Mouse (Mus musculus): ENCODE data around the gene Gabrr2. TPM values are rescaled to one million over a fixed set of nuclear protein-coding genes. Genes with fewer than 3 reads are reported as not detected.
"Not testable (repeated sequence)": the region's sequence is repeated elsewhere in the genome, so short reads cannot be mapped to it uniquely, and the experiment has no call there.

Gabrr2 gene
- polyA plus RNA-seq, 1 experiment from 2014 or later = 0.26 TPM

DNA sequence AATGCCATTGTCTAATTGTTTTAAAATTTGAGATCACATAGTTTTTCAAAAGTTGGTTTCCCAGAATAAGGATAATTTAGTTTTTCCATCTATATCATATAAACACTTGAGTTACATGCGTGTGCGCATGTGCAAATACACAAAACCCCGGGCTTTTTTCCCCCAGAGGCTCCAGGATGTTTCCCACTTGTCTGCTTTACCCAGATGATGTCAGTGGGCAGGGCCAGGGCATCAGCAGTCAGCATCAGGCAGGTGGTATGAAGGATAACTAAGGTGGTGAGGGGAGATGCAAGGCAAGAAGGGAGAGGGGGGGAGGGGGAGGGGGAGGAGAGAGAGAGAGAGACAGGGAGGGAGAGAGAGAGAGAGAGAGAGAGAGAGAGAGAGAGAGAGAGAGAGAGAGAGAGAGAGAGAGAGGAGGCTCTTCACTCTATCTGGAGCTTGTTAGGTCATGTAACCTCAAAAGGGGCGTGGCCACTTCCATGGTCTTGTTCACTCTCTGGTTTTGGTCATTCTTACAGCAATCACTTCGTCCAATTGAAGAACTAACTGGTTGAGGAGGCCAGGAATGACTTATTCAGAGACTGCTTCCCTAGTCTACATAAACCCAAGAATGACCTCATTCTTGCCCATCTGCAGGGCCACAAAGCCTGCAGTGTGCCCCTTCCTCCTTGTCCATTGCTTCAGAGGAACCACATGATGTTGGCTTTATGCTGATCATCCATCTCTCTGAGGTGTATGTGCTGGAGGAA is 13.2 kb downstream of the Gabrr2 start:
- 89% methylated on average over 5 of the region's 5 CpGs for WGBS
- Histone ChIP-seq H3K9ac (ENCODE audit: low read length) (no peak overlapping the region), H3K9me3 (ENCODE audit: control insufficient read depth, low read length) (no peaks in the 10 kb centered on the region), H3K4me3 (ENCODE audit: low read depth, low read length) (no peak overlapping the region), H3K27ac (ENCODE audit: low read depth, low read length) (no peak overlapping the region), H3K4me1 (ENCODE audit: control insufficient read depth, insufficient read depth, low read length) (peaks cover 8% of the 10 kb centered on the region), H3K4me2 (no peak overlapping the region), H3K27me3 (ENCODE audit: control insufficient read depth, insufficient read depth, low read length) (no peaks in the 10 kb centered on the region), H3K36me3 (ENCODE audit: control insufficient read depth, insufficient read depth, low read length) (no peaks in the 10 kb centered on the region)
- ATAC-seq (ENCODE audit: low FRiP score) = no peak
- peak; percentile 53 for DNase-seq (ENCODE audit: low spot score, missing footprints)

DNA sequence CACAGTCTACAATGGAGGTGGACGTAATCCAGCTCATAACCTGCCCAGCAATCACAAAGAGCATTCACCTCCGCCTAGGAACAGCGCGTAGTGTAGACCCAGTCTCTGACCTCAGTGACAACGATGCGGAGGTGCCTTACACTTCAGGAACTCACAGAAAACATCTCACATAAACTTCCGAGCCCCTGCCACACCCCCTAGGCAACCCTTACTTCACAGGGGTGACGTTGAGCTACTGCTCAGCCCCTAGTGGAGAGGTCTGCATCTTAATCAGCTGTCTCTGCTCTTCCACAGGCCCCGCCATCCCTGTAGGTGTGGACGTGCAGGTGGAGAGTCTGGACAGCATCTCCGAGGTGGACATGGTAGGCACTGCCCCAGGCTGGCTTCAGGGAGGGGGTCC is 14.4 kb downstream of the Gabrr2 start:
- Histone ChIP-seq H3K4me2 (no peak overlapping the region), H3K4me1 (ENCODE audit: control insufficient read depth, insufficient read depth, low read length) (peaks cover 8% of the 10 kb centered on the region), H3K9me3 (ENCODE audit: control insufficient read depth, low read length) (no peaks in the 10 kb centered on the region), H3K9ac (ENCODE audit: low read length) (no peak overlapping the region), H3K27me3 (ENCODE audit: control insufficient read depth, insufficient read depth, low read length) (no peaks in the 10 kb centered on the region), H3K27ac (ENCODE audit: low read depth, low read length) (no peak overlapping the region), H3K36me3 (ENCODE audit: control insufficient read depth, insufficient read depth, low read length) (no peaks in the 10 kb centered on the region), H3K4me3 (ENCODE audit: low read depth, low read length) (no peak overlapping the region)
- ATAC-seq (ENCODE audit: low FRiP score) = no peak
- no peak for DNase-seq (ENCODE audit: low spot score, missing footprints)
- WGBS = 83% methylated on average over 11 of the region's 11 CpGs

DNA sequence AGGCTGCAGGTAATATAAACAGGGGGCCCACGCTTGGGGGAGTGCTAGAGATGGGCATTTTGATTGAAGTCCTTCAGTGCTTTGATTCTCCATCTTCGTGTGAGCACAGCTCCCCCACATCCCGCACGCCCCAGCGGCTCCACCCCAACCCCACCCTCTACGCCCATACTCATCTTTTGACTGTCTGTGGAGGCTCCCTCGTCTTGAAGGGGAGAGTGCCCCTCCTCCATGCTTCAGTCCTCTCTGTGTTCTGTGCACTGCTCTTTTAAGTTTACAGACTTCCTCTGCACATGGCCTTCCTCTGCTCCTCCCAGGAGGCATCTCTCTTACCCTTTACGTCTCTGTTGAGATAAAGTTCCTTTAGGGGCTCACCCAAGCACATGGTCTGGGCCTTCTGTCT is 14.9 kb downstream of the Gabrr2 start:
- Histone ChIP-seq H3K4me3 (ENCODE audit: low read depth, low read length) (no peak overlapping the region), H3K9me3 (ENCODE audit: control insufficient read depth, low read length) (no peaks in the 10 kb centered on the region), H3K4me1 (ENCODE audit: control insufficient read depth, insufficient read depth, low read length) (peaks cover 4% of the 10 kb centered on the region), H3K36me3 (ENCODE audit: control insufficient read depth, insufficient read depth, low read length) (no peaks in the 10 kb centered on the region), H3K27ac (ENCODE audit: low read depth, low read length) (no peak overlapping the region), H3K27me3 (ENCODE audit: control insufficient read depth, insufficient read depth, low read length) (no peaks in the 10 kb centered on the region), H3K9ac (ENCODE audit: low read length) (no peak overlapping the region), H3K4me2 (no peak overlapping the region)
- 71% methylated on average over 8 of the region's 8 CpGs for WGBS
- DNase-seq (ENCODE audit: low spot score, missing footprints) (no peak), ATAC-seq (ENCODE audit: low FRiP score) (no peak)

DNA sequence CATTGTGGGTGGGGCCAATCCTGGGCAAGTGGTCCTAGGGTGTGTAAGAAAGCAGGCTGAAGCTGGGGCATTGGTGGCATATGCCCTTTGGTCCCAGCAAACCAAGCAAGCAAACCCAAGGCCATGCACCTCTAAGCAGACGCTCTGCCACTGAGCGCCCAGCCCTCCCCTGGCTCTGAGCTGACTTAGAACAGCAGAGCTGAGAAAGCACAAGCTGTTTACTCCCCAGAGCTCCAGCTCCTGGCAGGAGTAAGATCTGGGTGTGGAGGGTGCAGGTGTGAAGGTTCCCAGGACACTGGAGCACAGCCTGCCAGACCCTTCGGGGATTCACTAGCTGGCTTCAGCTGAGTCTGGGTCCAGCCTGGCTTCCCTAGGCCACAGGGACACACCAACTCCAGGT is 15.7 kb downstream of the Gabrr2 start:
- Histone ChIP-seq H3K27ac (ENCODE audit: low read depth, low read length) (no peak overlapping the region), H3K9ac (ENCODE audit: low read length) (no peak overlapping the region), H3K36me3 (ENCODE audit: control insufficient read depth, insufficient read depth, low read length) (no peaks in the 10 kb centered on the region), H3K4me2 (no peak overlapping the region), H3K27me3 (ENCODE audit: control insufficient read depth, insufficient read depth, low read length) (no peaks in the 10 kb centered on the region), H3K4me3 (ENCODE audit: low read depth, low read length) (no peak overlapping the region), H3K4me1 (ENCODE audit: control insufficient read depth, insufficient read depth, low read length) (no peaks in the 10 kb centered on the region), H3K9me3 (ENCODE audit: control insufficient read depth, low read length) (no peaks in the 10 kb centered on the region)
- DNase-seq (ENCODE audit: low spot score, missing footprints) = no peak
- no peak for ATAC-seq (ENCODE audit: low FRiP score)
- WGBS = 96% methylated on average over 3 of the region's 3 CpGs

DNA sequence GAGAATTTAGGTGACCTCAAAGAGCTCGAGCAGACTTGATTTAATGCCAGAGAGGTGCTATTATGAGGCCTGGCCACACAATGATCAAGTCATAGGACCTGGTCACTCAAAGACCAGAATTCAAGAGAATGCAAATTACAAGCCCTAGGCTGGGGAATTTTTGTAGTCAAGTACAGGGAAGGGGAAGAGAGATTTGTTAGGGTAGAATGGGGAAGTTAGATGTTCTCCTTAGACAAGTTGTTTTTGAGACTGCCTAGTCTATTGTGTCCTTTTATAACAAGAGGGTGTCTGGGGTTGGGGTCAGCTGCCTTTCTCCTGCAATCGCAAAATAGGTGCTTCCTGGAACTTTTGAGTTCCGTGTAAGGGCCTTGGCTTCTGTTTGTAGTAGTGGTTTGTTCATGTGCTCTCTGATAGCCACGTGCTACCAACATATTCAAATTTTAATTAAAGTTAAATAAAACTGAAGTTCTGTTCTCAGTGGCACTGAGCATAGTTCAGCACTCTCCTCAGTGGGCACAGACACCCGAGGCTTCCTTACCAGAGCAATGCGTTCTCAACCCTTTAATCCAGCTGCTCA is 36.4 kb downstream of the Gabrr2 start:
- Histone ChIP-seq H3K9ac (ENCODE audit: low read length) (no peak overlapping the region), H3K4me3 (ENCODE audit: low read depth, low read length) (no peak overlapping the region), H3K36me3 (ENCODE audit: control insufficient read depth, insufficient read depth, low read length) (no peaks in the 10 kb centered on the region), H3K4me1 (ENCODE audit: control insufficient read depth, insufficient read depth, low read length) (no peaks in the 10 kb centered on the region), H3K27me3 (ENCODE audit: control insufficient read depth, insufficient read depth, low read length) (no peaks in the 10 kb centered on the region), H3K4me2 (no peak overlapping the region), H3K27ac (ENCODE audit: low read depth, low read length) (no peak overlapping the region), H3K9me3 (ENCODE audit: control insufficient read depth, low read length) (no peaks in the 10 kb centered on the region)
- 85% methylated on average over 6 of the region's 6 CpGs for WGBS
- DNase-seq (ENCODE audit: low spot score, missing footprints) (no peak), ATAC-seq (ENCODE audit: low FRiP score) (no peak)

DNA sequence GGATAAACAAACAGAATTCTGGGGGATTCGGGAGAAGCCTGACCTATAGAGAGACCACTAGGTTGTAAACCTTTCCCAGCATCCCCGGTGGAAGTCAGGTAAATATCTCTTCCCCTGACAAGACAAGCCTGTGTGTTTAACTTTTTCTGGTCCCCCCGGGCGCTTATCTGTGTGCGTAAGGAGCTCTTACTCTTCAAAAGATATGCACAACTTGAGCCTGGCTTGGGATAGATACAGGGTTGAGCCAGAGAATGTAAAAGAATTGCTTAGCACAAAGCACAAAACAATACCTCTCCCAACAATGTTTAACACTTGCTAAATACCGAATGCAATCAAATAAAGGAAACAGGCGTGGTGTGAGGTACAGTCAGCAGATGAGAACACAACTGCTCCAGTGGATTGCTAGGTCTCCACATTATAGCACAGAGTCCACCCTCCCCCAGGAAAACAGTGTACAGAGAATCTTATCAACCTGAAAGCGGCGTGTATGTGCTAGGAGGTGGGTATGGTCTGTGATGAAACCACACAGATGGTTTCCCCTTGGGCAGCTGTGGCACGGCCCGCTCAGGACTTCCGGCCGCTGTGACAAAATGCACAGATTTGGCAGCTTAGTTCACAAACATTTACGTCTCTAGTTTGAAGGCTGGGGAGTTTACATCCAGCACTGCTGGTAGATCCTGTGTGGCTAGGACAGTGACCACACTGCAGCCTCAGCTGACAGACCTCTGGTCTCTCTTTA is 47.1 kb downstream of the Gabrr2 start:
- Histone ChIP-seq H3K9ac (ENCODE audit: low read length) (no peak overlapping the region), H3K27me3 (ENCODE audit: control insufficient read depth, insufficient read depth, low read length) (no peaks in the 10 kb centered on the region), H3K4me2 (no peak overlapping the region), H3K27ac (ENCODE audit: low read depth, low read length) (no peak overlapping the region), H3K9me3 (ENCODE audit: control insufficient read depth, low read length) (no peaks in the 10 kb centered on the region), H3K36me3 (ENCODE audit: control insufficient read depth, insufficient read depth, low read length) (no peaks in the 10 kb centered on the region), H3K4me3 (ENCODE audit: low read depth, low read length) (no peak overlapping the region), H3K4me1 (ENCODE audit: control insufficient read depth, insufficient read depth, low read length) (no peaks in the 10 kb centered on the region)
- WGBS = 92% methylated on average over 14 of the region's 14 CpGs
- no peak for ATAC-seq (ENCODE audit: low FRiP score)
- DNase-seq (ENCODE audit: low spot score, missing footprints) = peak; percentile 60

DNA sequence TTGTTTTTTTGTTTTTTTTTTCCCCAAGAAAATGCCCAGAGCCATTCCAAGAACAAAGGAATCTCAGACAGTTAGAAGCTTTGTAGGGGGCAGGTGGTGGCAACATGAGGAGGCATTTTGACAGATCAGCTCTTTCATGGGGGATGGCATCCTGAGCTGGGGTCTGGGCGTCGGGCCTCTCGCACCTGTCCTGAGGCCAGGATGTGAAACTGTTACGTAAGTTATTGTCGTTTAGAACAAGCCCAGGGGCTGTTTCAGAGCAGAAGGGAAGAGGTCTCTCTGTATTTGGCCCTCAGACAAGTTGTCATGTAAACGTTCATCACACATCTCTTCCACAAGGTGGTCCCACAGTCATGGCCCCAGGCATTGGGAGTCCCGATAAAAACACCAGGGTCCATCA is 48.0 kb downstream of the Gabrr2 start:
- H3K4me2 ChIP-seq = no peak overlapping the region
- DNase-seq (ENCODE audit: low spot score, missing footprints) = no peak
- H3K27ac ChIP-seq (ENCODE audit: low read depth, low read length) = no peak overlapping the region
- no peaks in the 10 kb centered on the region for H3K36me3 ChIP-seq (ENCODE audit: control insufficient read depth, insufficient read depth, low read length)
- no peak overlapping the region for H3K9ac ChIP-seq (ENCODE audit: low read length)
- H3K9me3 ChIP-seq (ENCODE audit: control insufficient read depth, low read length) = no peaks in the 10 kb centered on the region
- no peak for ATAC-seq (ENCODE audit: low FRiP score)
- no peaks in the 10 kb centered on the region for H3K4me1 ChIP-seq (ENCODE audit: control insufficient read depth, insufficient read depth, low read length)
- no peaks in the 10 kb centered on the region for H3K27me3 ChIP-seq (ENCODE audit: control insufficient read depth, insufficient read depth, low read length)
- no peak overlapping the region for H3K4me3 ChIP-seq (ENCODE audit: low read depth, low read length)
- WGBS = 89% methylated on average over 7 of the region's 7 CpGs

DNA sequence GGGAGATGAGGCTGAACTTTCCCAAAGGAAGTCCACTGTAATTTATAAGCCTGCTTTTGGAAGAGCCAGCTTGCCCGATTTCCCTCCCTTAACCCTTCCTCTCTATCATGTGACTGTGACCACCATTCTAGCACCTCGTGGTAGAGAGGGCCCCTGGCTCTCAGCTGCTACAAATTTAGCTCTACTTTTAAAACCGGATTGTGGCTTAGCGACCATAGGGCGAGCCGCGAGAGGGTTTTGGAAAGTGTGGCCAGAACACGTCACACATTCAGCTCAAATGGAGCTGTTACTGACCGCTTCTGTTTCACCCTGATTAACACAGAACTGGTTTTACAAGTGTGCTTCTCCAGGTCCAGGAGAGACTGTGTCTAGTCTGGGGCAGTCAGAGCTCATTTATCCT is 48.6 kb downstream of the Gabrr2 start:
- Histone ChIP-seq H3K36me3 (ENCODE audit: control insufficient read depth, insufficient read depth, low read length) (no peaks in the 10 kb centered on the region), H3K4me1 (ENCODE audit: control insufficient read depth, insufficient read depth, low read length) (no peaks in the 10 kb centered on the region), H3K27me3 (ENCODE audit: control insufficient read depth, insufficient read depth, low read length) (no peaks in the 10 kb centered on the region), H3K4me2 (no peak overlapping the region), H3K9me3 (ENCODE audit: control insufficient read depth, low read length) (no peaks in the 10 kb centered on the region), H3K27ac (ENCODE audit: low read depth, low read length) (no peak overlapping the region), H3K4me3 (ENCODE audit: low read depth, low read length) (no peak overlapping the region), H3K9ac (ENCODE audit: low read length) (no peak overlapping the region)
- ATAC-seq (ENCODE audit: low FRiP score) (no peak), DNase-seq (ENCODE audit: low spot score, missing footprints) (peak; percentile 21)
- WGBS = 90% methylated on average over 9 of the region's 9 CpGs

DNA sequence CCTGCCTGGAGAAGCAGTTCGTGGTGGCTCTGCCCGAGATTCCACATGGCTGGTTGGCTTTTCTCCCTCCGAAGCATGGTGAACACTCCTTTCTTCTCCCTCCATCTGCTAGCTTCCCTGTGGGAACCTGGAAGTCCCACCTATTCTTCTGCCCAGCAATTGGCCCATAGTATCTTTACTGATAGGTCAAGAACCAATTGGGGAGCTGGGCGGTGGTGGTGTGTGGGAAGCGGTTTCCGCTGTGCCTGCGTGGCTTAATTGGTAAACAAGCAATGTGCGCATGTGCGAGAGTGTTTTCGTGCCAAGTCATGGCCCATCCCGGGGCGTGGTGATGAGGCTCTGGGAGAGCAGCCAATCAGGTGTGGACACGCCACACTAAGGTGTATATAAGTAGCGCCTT is 50.1 kb downstream of the Gabrr2 start:
- ATAC-seq (ENCODE audit: low FRiP score); H3K9me3 ChIP-seq (ENCODE audit: control insufficient read depth, low read length); H3K4me2 ChIP-seq; H3K27me3 ChIP-seq (ENCODE audit: control insufficient read depth, insufficient read depth, low read length); H3K27ac ChIP-seq (ENCODE audit: low read depth, low read length); DNase-seq (ENCODE audit: low spot score, missing footprints); H3K4me3 ChIP-seq (ENCODE audit: low read depth, low read length); H3K9ac ChIP-seq (ENCODE audit: low read length); H3K4me1 ChIP-seq (ENCODE audit: control insufficient read depth, insufficient read depth, low read length); H3K36me3 ChIP-seq (ENCODE audit: control insufficient read depth, insufficient read depth, low read length): not testable (repeated sequence)
- WGBS = 93% methylated on average over 10 of the region's 14 CpGs

Measured in midbrain, embryonic 11.5 days (tissue).